Mouse (Mus musculus) MEL (cell line): Measurements from ENCODE around the gene Tpcn1. TPM values are rescaled to one million over a fixed set of nuclear protein-coding genes. Genes with fewer than 3 reads are reported as not detected.

Experiments used
- DNase-seq: peaks from one replicate; pipeline ENCODE4 v3.0.0; 2011; ENCODE audit warnings: low read depth, low spot score
- H3K27ac ChIP-seq: 2 replicates; pipeline ENCODE4 v1.5.1; 2012; ENCODE audit warnings: low read depth, mild to moderate bottlenecking, control low read depth, low read length, moderate library complexity; ENCODE audit not compliant: control insufficient read depth
- H3K27me3 ChIP-seq, 2 experiments: fragments of 150-350 bp in 1 of 2; sonication (generic) in 1 of 2; 2 replicates each; pipeline ENCODE4 v1.6.1; 2012; ENCODE audit warnings: low read length in 2 of 2, mild to moderate bottlenecking in 2 of 2, improper control_type of control experiment in 1 of 2, moderate library complexity in 1 of 2; ENCODE audit not compliant: insufficient read depth in 2 of 2, control insufficient read depth in 1 of 2
- H3K36me3 ChIP-seq, 2 experiments: 2 replicates each; pipeline ENCODE4 v1.6.1; 2012 to 2014; ENCODE audit warnings: low read length in 2 of 2, improper control_type of control experiment in 1 of 2, inconsistent platforms in 1 of 2, mild to moderate bottlenecking in 1 of 2; ENCODE audit not compliant: insufficient read depth in 2 of 2, control insufficient read depth in 1 of 2
- H3K4me1 ChIP-seq, 2 experiments: fragments of 150-350 bp in 1 of 2; sonication (generic) in 1 of 2; 2 replicates each; pipeline ENCODE4 v1.6.1; 2012; ENCODE audit warnings: low read length in 2 of 2, improper control_type of control experiment in 1 of 2, mild to moderate bottlenecking in 1 of 2; ENCODE audit not compliant: insufficient read depth in 2 of 2, control insufficient read depth in 1 of 2
- H3K4me3 ChIP-seq, 2 experiments: fragments of 150-350 bp in 1 of 2; sonication (generic) in 1 of 2; 2 replicates each; pipeline ENCODE4 v1.5.1; 2012; ENCODE audit warnings: low read depth in 2 of 2, low read length in 2 of 2, mild to moderate bottlenecking in 2 of 2, moderate library complexity in 2 of 2, control low read depth in 1 of 2, improper control_type of control experiment in 1 of 2; ENCODE audit not compliant: control insufficient read depth in 1 of 2, insufficient read depth in 1 of 2
- H3K79me2 ChIP-seq: 2 replicates; pipeline ENCODE4 v1.6.1; 2012; ENCODE audit warnings: mild to moderate bottlenecking, low read length, moderate library complexity; ENCODE audit not compliant: control insufficient read depth, poor library complexity, insufficient read depth
- H3K9ac ChIP-seq: 2 replicates; pipeline ENCODE4 v1.6.1; 2012; ENCODE audit warnings: low read depth, mild to moderate bottlenecking, control low read depth, low read length, moderate library complexity; ENCODE audit not compliant: control insufficient read depth, poor library complexity, severe bottlenecking
- H3K9me3 ChIP-seq: fragments of 150-350 bp; sonication (generic); replicated peaks from 2 replicates; pipeline ENCODE4 v1.6.1; 2012; ENCODE audit warnings: mild to moderate bottlenecking, low read length, improper control_type of control experiment, moderate library complexity; ENCODE audit not compliant: insufficient read depth
- CHD2 ChIP-seq: IDR thresholded peaks from 2 replicates; pipeline ENCODE4 v1.6.1; 2011; ENCODE audit warnings: low read length, improper control_type of control experiment
- E2F4 ChIP-seq: IDR thresholded peaks from 2 replicates; pipeline ENCODE4 v1.6.1; 2011; ENCODE audit warnings: low read depth, low read length, improper control_type of control experiment, borderline replicate concordance
- EP300 ChIP-seq, 2 experiments: IDR thresholded peaks; 2 replicates each; pipeline ENCODE4 v1.6.1; 2011; ENCODE audit warnings: improper control_type of control experiment in 2 of 2, low read length in 2 of 2, low read depth in 1 of 2, mild to moderate bottlenecking in 1 of 2
- GABPA ChIP-seq: IDR thresholded peaks from 2 replicates; pipeline ENCODE4 v1.6.1; 2012; ENCODE audit warnings: low read depth, mild to moderate bottlenecking, inconsistent platforms, low read length, improper control_type of control experiment, moderate library complexity
- GATA1 ChIP-seq: IDR thresholded peaks from 2 replicates; pipeline ENCODE4 v1.6.1; 2011; ENCODE audit warnings: low read depth, low read length, improper control_type of control experiment
- JUND ChIP-seq: IDR thresholded peaks from 2 replicates; pipeline ENCODE4 v1.6.1; 2011; ENCODE audit warnings: low read depth, mild to moderate bottlenecking, improper control_type of control experiment, low read length
- MYC ChIP-seq: IDR thresholded peaks from 2 replicates; pipeline ENCODE4 v1.6.1; 2011; ENCODE audit warnings: low read depth, mild to moderate bottlenecking, low read length, improper control_type of control experiment, moderate library complexity
- POLR2A ChIP-seq, 2 experiments: IDR thresholded peaks; 2 replicates each; pipeline ENCODE4 v1.6.1; 2011 to 2012; ENCODE audit warnings: low read length in 2 of 2, mild to moderate bottlenecking in 2 of 2, control low read depth in 1 of 2, improper control_type of control experiment in 1 of 2, low read depth in 1 of 2, moderate library complexity in 1 of 2; ENCODE audit not compliant: control insufficient read depth in 1 of 2, insufficient read depth in 1 of 2, poor library complexity in 1 of 2
- POLR2AphosphoS5 ChIP-seq: IDR thresholded peaks from 2 replicates; pipeline ENCODE4 v1.6.1; 2012; ENCODE audit warnings: low read depth, borderline replicate concordance, mild to moderate bottlenecking, inconsistent platforms, low read length, moderate library complexity, mixed read lengths
- RAD21 ChIP-seq: IDR thresholded peaks from 2 replicates; pipeline ENCODE4 v1.6.1; 2011; ENCODE audit warnings: mild to moderate bottlenecking, low read depth, low read length, improper control_type of control experiment
- RCOR1 ChIP-seq: IDR thresholded peaks from 2 replicates; pipeline ENCODE4 v1.6.1; 2012; ENCODE audit warnings: low read depth, mild to moderate bottlenecking, inconsistent platforms, low read length, improper control_type of control experiment
- SIN3A ChIP-seq: IDR thresholded peaks from 2 replicates; pipeline ENCODE4 v1.6.1; 2012; ENCODE audit warnings: low read length, improper control_type of control experiment, inconsistent platforms
- SMC3 ChIP-seq: IDR thresholded peaks from 2 replicates; pipeline ENCODE4 v1.6.1; 2011; ENCODE audit warnings: low read depth, low read length, improper control_type of control experiment
- TCF12 ChIP-seq: IDR thresholded peaks from 2 replicates; pipeline ENCODE4 v1.6.1; 2014; ENCODE audit warnings: low read depth, mild to moderate bottlenecking, inconsistent platforms, low read length, improper control_type of control experiment, moderate library complexity
- USF2 ChIP-seq, 2 experiments: IDR thresholded peaks; 2 replicates each; pipeline ENCODE4 v1.6.1; 2011 to 2012; ENCODE audit warnings: improper control_type of control experiment in 2 of 2, low read length in 2 of 2, borderline replicate concordance in 1 of 2, inconsistent platforms in 1 of 2, low read depth in 1 of 2, mild to moderate bottlenecking in 1 of 2; ENCODE audit not compliant: insufficient read depth in 1 of 2
- ZC3H11A ChIP-seq: IDR thresholded peaks from 2 replicates; pipeline ENCODE4 v1.6.1; 2012; ENCODE audit warnings: low read depth, mild to moderate bottlenecking, inconsistent platforms, low read length, improper control_type of control experiment
- ZKSCAN1 ChIP-seq: IDR thresholded peaks from 2 replicates; pipeline ENCODE4 v1.6.1; 2012; ENCODE audit warnings: low read depth, mild to moderate bottlenecking, inconsistent platforms, low read length, improper control_type of control experiment, moderate library complexity
- polyA plus RNA-seq, 2 experiments: library from polyadenylated mRNA; stranded (reverse) in 1 of 2; unstranded in 1 of 2; fragments of >175 nt in 1 of 2; fragments of >200 nt in 1 of 2; gene quantifications; 2 replicates each; pipeline versions ENCODE4 v1.2.1 to v1.2.4; 2012; ENCODE audit warnings: low replicate concordance in 2 of 2, low read depth in 1 of 2; ENCODE audit not compliant: insufficient read length in 2 of 2, insufficient read depth in 1 of 2, missing spikeins in 1 of 2
- total RNA-seq: library from RNA; depleted of rRNA; stranded (reverse); fragments of 300-350 nt; gene quantifications from 2 replicates; pipeline ENCODE4 v1.2.3, GENCODE M21; 2012

The Tpcn1 gene
- total and polyA plus RNA-seq, 3 experiments: 11.3 to 43.2 TPM; not detected in 1

GRCm38 (mm10) chr5:120560129-120560615 lies 28.3 kb downstream of the Tpcn1 start (continued):
- TF ChIP-seq RCOR1: no peak

DNA sequence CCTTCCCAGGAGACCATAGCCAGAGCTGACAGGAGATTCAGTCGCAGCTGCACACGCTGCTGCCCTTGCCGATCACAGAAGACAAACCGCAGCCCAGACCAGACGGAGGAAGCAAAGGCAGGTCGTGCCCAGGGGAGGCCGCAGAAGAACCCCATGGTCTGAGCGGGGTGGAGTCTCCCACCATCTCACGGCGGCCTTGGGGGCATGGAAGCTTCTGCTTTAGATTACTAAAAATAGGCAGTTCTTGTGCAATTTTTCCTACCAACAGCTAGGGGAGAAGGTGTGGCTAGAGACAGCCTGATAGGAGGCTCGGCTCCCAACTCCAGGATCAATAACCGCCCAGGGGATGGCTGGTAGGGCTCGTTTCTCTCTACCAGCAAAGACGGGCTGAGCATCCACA lies 29.7 kb downstream of the Tpcn1 start:
- Histone ChIP-seq H3K9me3 (no peaks in the 10 kb centered on the region), H3K27me3 (no peaks in the 10 kb centered on the region), H3K9ac (no peak overlapping the region), H3K79me2 (no peaks in the 10 kb centered on the region), H3K4me3 (no peak overlapping the region), H3K36me3 (no peaks in the 10 kb centered on the region; a peak in 1 of 4 replicates), H3K27ac (no peak overlapping the region), H3K4me1 (no peaks in the 10 kb centered on the region)
- DNase-seq: no peak
- TF ChIP-seq GABPA (no peak), POLR2A (IDR thresholded peaks at IDR 0.05; ENCODE audit: control insufficient read depth in 1 of 2, insufficient read depth in 1 of 2, low read depth in 1 of 2, low read length in 2 of 2, poor library complexity in 1 of 2) (no peak), MYC (no peak), E2F4 (no peak), JUND (no peak), EP300 (IDR thresholded peaks at IDR 0.05; ENCODE audit: low read depth in 1 of 2, low read length in 2 of 2) (no peak), SIN3A (no peak), ZC3H11A (no peak), RCOR1 (no peak)

- no peaks in the 10 kb centered on the region; a peak in 1 of 4 replicates for H3K36me3 ChIP-seq
- no peaks in the 10 kb centered on the region for H3K27me3 ChIP-seq
- TF ChIP-seq USF2 (IDR thresholded peaks at IDR 0.05; ENCODE audit: borderline replicate concordance in 1 of 2, insufficient read depth in 1 of 2, low read depth in 1 of 2, low read length in 2 of 2) (no peak), CHD2 (no peak), RAD21 (no peak), SIN3A (no peak), ZKSCAN1 (no peak), TCF12 (no peak), GATA1 (no peak), SMC3 (no peak), POLR2AphosphoS5 (no peak)
Observed at GRCm38 (mm10) chr5:120558041-120558440, 30.4 kb downstream of the Tpcn1 start.

More at GRCm38 (mm10) chr5:120558041-120558440, 30.4 kb downstream of the Tpcn1 start:
- Histone ChIP-seq H3K27ac (no peak overlapping the region), H3K9me3 (no peaks in the 10 kb centered on the region), H3K4me3 (no peak overlapping the region), H3K9ac (no peak overlapping the region), H3K79me2 (no peaks in the 10 kb centered on the region), H3K4me1 (no peaks in the 10 kb centered on the region)
- no peak for DNase-seq
